Mouse (Mus musculus) layer of hippocampus, adult 8-10 months (tissue): ENCODE measurements around the gene Mat2b. TPM values are rescaled to one million over a fixed set of nuclear protein-coding genes. Genes with fewer than 3 reads are reported as not detected.

Experiments used
- DNase-seq, 2 experiments: peaks; one replicate each; pipeline ENCODE4 v3.0.0; 2022; ENCODE audit warnings: low spot score in 2 of 2
- total RNA-seq, 4 experiments: library from RNA; stranded (reverse); gene quantifications; 2 replicates each; pipeline ENCODE4 v1.2.4; 2022

Gene Mat2b
- total RNA-seq, 4 experiments from 2014 or later = 120 to 127 (median 125) TPM

DNA sequence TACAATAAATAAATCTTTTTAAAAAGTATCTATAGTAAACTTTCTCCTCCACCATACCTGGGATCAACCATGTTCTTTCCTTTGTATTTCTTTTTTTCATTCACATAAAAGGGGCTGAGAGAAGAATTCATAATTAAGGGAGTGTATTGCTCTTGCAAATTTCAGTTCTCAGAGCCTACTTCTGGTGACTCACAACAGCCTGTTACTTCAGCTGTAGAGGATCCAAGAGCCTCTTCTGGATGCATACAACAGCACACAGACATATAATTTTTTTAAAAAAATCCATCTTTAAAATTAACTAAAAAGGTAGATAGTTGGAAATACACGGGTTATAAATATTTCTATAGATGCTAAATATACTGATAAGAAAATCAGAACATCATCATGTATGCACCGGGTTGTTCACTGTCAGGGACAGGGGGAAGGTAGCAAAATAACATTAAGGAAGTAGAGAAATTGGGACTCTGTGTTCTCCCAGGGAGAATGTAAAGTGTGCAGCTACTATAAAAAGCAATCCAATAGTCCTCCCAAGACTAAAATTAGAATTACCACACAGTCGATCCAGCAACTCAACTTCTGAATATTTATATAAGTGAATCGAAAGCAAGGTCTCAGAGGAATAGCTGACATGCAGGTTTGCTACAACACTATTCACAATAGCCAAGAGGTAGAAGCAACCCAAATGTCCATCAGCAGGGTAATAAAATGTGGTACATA lies 19.8 kb downstream of the Mat2b start:
- no peak for DNase-seq

DNA sequence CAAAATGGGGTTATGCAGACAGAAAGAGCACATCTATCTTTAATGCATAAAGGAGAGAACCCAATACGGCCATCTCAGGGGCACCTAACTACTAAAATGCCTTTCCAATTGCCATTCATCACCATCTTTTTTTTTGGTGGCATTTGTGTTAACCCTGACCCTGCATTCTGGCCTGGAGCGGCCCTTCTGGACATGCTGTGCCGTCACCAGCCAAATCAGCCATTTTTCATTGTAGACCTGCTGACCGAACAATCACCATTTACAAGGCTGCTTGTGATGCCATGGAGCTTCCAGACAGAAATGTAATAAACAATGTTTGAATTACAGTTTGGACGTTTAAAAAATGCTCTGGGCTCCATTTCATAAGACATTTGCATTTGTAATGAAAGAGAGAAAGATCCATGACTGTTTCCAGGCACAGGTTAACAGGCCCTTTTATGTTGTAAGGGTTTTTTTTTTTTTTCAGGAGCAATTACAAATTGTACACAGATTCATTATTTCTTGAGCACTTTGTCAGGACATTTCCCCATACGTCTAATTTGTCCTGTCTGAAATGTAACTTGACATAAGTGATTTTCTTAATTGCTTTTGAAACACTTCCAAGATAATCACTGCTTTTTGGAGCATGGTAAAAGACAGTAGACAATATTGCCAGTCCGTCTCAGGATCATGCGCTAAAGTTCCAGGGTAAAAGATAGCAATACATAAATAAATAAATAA lies 45.1 kb downstream of the Mat2b start:
- no peak for DNase-seq

DNA sequence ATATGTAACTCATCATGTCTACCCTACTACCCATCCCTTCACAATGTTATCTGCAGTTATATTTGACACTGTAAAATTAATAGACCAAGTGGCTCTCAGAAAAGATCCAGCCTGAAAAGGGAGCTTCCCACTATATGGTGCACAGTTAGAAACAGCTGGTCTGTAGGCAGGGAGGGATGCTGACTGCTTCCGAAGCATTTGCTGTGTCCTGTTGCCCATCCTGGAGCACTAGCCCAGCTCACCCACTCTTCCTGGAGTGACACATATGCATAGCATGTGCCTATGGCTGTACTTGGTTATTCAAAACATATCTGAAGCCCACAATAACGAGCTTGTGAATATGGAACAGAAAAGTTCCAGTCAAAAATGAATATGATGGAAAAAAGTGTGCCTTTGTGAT lies 47.8 kb downstream of the Mat2b start:
- peak; percentile 32 to 40 for DNase-seq

Other genes starting within 250 kb of the Mat2b start
- under 1 TPM in 3 of 4 experiments, not detected in 1; 0.37 to 0.57 (median 0.45) TPM for gene Hmmr, start 38.2 kb upstream of the Mat2b start, total RNA-seq
- gene Nudcd2, start 38.5 kb upstream of the Mat2b start, total RNA-seq = 10 to 100 TPM; 16.7 to 21.6 (median 18.3) TPM
- 10 to 100 TPM; 64.8 to 75.7 (median 68.7) TPM for gene Ccng1, start 60.1 kb upstream of the Mat2b start, total RNA-seq